Mouse (Mus musculus): ENCODE results near the gene Vps16.

Gene Vps16

GRCm38 (mm10) chr2:130457871-130458270 lies 33.7 kb downstream of the Vps16 start:
- no peak for DNase-seq (ENCODE audit: low spot score in 2 of 2)

- no peak for DNase-seq (ENCODE audit: low spot score in 2 of 2)
Measured at GRCm38 (mm10) chr2:130459576-130459975, 35.4 kb downstream of the Vps16 start.

GRCm38 (mm10) chr2:130461287-130462071 lies 37.3 kb downstream of the Vps16 start:
- DNase-seq (ENCODE audit: low spot score in 2 of 2): no peak

- no peak for DNase-seq (ENCODE audit: low spot score in 2 of 2)
Measured at GRCm38 (mm10) chr2:130466438-130466837, 42.3 kb downstream of the Vps16 start.

- no peak for DNase-seq (ENCODE audit: low spot score in 2 of 2)
Measured at GRCm38 (mm10) chr2:130469366-130469765, 45.2 kb downstream of the Vps16 start.

GRCm38 (mm10) chr2:130469935-130470334 lies 45.8 kb downstream of the Vps16 start:
- DNase-seq (ENCODE audit: low spot score in 2 of 2): no peak

- no peak for DNase-seq (ENCODE audit: low spot score in 2 of 2)
Measured at GRCm38 (mm10) chr2:130472908-130473510, 48.9 kb downstream of the Vps16 start.

GRCm38 (mm10) chr2:130475764-130476163 lies 51.6 kb downstream of the Vps16 start:
- no peak for DNase-seq (ENCODE audit: low spot score in 2 of 2)

- no peak for DNase-seq (ENCODE audit: low spot score in 2 of 2)
Measured at GRCm38 (mm10) chr2:130476666-130477297, 52.6 kb downstream of the Vps16 start.

GRCm38 (mm10) chr2:130482177-130482576 lies 58.0 kb downstream of the Vps16 start:
- DNase-seq (ENCODE audit: low spot score in 2 of 2): no peak

GRCm38 (mm10) chr2:130482700-130483099 lies 58.6 kb downstream of the Vps16 start:
- no peak for DNase-seq (ENCODE audit: low spot score in 2 of 2)

GRCm38 (mm10) chr2:130484206-130484605 lies 60.1 kb downstream of the Vps16 start:
- DNase-seq (ENCODE audit: low spot score in 2 of 2): no peak

GRCm38 (mm10) chr2:130488002-130488401 lies 63.9 kb downstream of the Vps16 start:
- DNase-seq (ENCODE audit: low spot score in 2 of 2): no peak

- DNase-seq (ENCODE audit: low spot score in 2 of 2): no peak
Measured at GRCm38 (mm10) chr2:130488600-130488999, 64.5 kb downstream of the Vps16 start.

- DNase-seq (ENCODE audit: low spot score in 2 of 2): no peak
Measured at GRCm38 (mm10) chr2:130491162-130491561, 67.0 kb downstream of the Vps16 start.

- peak in 1 of 2 experiments; percentile 25 for DNase-seq (ENCODE audit: low spot score in 2 of 2)
Measured at GRCm38 (mm10) chr2:130491587-130491986, 67.4 kb downstream of the Vps16 start.

All from urinary bladder, postnatal 36 days (tissue).